Mouse (Mus musculus) layer of hippocampus, postnatal 10 days (tissue): ENCODE data around the gene Gm10271. TPM values are rescaled to one million over a fixed set of nuclear protein-coding genes. Genes with fewer than 3 reads are reported as not detected.

Experiments used
- DNase-seq, 2 experiments: peaks; one replicate each; pipeline ENCODE4 v3.0.0; 2021; ENCODE audit warnings: low spot score in 2 of 2
- total RNA-seq, 2 experiments: library from RNA; stranded (reverse); gene quantifications; 2 replicates each; pipeline ENCODE4 v1.2.3; 2021

Gm10271 gene
- total RNA-seq, 2 experiments from 2014 or later, result not detected

- DNase-seq, result no peak
Measured at GRCm38 (mm10) chr10:116980273-116980672, 7.9 kb upstream of the Gm10271 start.

GRCm38 (mm10) chr10:116978841-116979240, 6.4 kb upstream of the Gm10271 start:
- DNase-seq, result no peak

GRCm38 (mm10) chr10:116977858-116978257, 5.4 kb upstream of the Gm10271 start:
- DNase-seq, result no peak

GRCm38 (mm10) chr10:116977455-116977854, 5.0 kb upstream of the Gm10271 start:
- DNase-seq, result no peak

- no peak for DNase-seq
Measured at GRCm38 (mm10) chr10:116968741-116969140, 3.7 kb downstream of the Gm10271 start.

DNA sequence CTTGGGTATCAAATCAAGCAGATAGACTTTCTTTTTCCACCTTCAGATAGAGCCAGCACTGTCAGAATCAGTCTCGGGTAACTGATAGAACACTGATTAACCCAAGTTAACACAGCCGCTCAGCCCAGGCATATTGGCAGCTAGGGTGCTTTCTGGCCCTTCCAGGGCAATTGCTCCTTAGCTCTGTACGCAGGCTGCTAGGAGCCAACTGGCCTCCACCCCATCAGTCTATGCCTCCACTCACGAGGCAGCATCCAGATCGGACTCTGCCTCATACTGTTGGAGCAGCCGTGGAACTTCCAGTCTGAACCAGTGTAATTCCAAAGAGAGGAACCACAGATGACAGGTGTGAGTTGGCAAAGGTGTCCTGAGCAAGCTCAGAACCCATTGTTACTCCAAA, 6.3 kb downstream of the Gm10271 start:
- DNase-seq, result no peak

DNA sequence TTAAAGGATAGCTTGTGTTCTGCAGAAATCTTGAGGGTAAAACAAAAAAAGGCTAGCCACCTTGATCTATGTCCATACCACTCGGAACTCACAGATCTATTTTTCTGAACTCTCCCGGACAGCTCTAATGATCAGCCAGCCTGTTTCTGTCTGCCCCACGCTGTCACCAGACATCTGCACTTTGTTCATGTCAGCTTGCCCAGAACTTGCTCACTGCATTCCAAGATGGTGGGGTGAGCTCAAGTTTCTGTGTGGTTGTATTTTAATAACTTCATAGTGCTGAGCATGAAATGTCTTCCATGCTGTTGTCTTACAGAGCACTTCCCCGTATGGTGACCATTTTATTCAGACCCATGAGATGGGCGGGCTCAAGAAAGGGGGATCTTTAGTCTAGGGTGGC, 7.1 kb downstream of the Gm10271 start:
- no peak for DNase-seq

- DNase-seq, result no peak
Measured at GRCm38 (mm10) chr10:116964571-116964970, 7.8 kb downstream of the Gm10271 start.

DNA sequence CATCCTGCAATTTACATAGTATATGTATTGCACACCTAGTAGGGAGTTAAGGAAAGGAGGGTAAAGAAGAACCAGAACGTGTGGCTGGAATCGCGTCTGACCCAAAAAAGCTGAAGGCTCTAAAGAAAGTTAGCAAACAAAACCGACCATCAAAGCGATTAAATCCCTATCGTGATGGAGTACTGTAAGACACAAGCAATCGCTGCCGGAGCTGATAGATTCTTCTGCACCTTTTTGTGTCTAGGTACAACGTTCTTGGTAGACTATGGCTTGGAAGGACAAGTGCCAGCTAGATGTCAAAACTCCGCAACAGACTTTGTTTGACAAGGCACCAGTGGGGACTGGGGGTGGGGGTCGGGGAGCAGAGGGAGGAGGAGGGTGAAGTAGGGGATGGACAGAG, 8.3 kb downstream of the Gm10271 start:
- DNase-seq, result no peak

GRCm38 (mm10) chr10:116962803-116963202, 9.6 kb downstream of the Gm10271 start:
- no peak for DNase-seq

DNA sequence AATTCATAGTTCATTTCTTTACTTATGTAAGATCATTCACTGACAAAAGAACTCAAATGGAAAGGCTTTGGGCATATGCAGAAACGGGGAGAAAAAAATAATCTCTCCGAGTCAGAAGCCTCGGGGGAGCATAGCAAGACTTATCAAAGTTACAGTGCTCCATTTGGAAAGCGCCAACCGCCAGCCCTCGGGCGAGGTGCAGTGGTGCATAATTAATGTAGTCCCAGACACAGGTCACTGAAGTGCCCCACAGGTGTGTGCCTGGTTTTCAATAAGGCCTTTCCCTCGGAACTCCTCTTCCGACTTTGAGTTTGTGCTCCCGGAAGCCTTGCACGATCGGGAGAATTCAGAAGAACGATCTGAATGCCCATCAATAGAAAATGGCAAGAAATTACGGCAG, 10.3 kb downstream of the Gm10271 start:
- no peak for DNase-seq

- DNase-seq, result no peak
Measured at GRCm38 (mm10) chr10:116957867-116958551, 14.4 kb downstream of the Gm10271 start.

DNA sequence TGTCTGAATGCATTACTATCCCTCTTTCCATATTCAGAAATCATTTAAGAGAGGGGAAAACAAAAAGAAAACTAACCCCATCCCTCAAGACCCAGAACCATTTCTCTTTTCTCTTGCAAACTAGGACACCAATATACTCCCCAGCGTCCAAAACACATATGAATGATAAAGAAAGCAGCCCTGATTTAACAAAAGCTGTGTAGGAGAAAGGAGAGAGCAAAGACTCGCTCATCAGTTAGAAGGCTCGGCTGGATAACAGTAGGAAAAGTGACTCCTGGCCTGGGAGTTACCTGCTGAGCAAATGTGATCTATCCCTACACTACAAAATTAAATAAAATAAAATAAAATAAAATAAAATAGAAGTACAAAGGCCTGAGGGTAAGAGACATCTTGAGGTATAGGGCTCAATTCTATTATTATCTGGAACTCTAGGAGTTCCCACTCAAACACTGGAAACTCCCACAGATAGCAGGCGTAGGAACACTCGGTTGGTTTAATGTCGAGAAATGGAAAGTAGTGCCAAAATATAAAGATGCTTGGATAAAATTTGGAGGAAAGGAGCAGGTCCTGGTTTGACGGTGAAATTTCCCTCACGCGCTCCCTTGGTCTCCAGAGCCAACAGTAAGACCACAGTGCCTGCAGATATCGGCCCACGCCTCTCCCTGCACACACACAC, 15.8 kb downstream of the Gm10271 start:
- DNase-seq, result no peak

GRCm38 (mm10) chr10:116955191-116955590, 17.2 kb downstream of the Gm10271 start:
- DNase-seq, result no peak

DNA sequence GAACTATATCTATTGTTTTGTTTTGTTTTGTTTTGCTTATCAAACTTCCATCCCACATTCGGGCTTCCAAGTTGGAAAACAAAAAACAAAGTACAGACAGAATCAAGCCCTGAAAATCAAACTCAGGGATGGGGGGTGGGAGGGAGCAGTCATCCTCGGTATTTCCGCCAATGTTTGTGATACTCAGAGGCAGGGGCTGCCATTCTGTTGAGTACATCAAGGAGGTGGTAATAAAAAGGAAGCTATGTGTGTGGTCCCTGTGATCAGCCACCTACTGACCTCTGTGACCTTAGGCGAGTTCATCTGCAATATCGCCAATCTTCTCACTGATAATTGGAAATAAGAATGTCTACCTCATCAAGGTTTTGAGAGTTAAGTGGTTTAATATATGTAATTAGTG, 21.5 kb downstream of the Gm10271 start:
- no peak for DNase-seq

GRCm38 (mm10) chr10:116950009-116950769, 22.2 kb downstream of the Gm10271 start, which contains the start of gene Rab3ip:
TSS of gene Rab3ip (minus strand) at chr10:116950769.
- DNase-seq, result peak; percentile 96

- peak; percentile 31 to 53 for DNase-seq
Measured at GRCm38 (mm10) chr10:116949111-116950008, 23.0 kb downstream of the Gm10271 start.

- DNase-seq, result no peak
Measured at GRCm38 (mm10) chr10:116948414-116948813, 24.0 kb downstream of the Gm10271 start.

DNA sequence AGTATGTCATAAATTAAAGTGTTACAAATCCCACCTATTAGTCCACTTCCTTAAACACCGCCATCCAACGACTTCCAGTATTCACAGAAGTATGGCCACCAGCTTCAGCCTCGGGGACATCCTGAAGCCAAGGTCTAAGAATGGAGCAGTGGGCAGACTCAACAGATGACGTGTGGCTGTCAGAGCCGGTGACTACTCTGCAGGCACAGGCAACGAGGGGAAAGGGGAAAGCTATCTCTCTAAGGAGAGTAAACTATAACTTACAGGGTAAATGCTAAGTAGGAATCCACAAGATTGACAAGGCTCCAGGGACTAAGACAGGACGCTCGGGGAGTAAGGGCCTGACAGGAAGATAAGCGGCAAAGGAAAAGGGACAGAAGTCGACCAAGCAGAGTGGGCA, 27.5 kb downstream of the Gm10271 start:
- no peak for DNase-seq

- DNase-seq, result no peak
Measured at GRCm38 (mm10) chr10:116944144-116944543, 28.3 kb downstream of the Gm10271 start.

DNA sequence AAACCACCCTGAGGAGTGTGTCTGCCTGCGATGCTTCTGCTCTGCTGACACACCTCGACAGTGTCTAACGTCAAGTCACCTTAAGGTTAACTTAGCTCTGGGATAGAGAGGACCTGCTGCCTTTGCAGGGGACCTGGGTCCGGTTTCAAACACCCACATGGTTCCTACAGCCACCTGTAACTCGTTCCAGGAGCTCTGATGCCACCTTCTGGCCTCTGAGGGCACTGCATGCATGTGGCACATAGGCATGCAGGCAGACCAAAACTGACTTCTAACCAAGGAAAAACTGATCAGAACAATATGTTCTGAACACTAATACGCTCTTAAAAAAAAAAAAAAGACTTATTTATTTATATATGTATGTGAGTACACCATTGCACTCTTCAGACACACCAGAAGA, 29.4 kb downstream of the Gm10271 start:
- DNase-seq, result peak in 1 of 2 experiments; percentile 26
